Mouse (Mus musculus) stomach, embryonic 15.5 days (tissue): ENCODE results near the gene Adipoq. TPM values are rescaled to one million over a fixed set of nuclear protein-coding genes. Genes with fewer than 3 reads are reported as not detected.
"Not testable (repeated sequence)": the region's sequence is repeated elsewhere in the genome, so short reads cannot be mapped to it uniquely, and the experiment has no call there.

Source experiments
- ATAC-seq: fragments of 200-750 bp; cut with Nextera tagmentation; 2 replicates; pipeline ENCODE4 v1.8.0; 2017; ENCODE audit warnings: low read depth, moderate number of reproducible peaks, moderate TSS enrichment; ENCODE audit not compliant: insufficient read depth, low FRiP score
- H3K27ac ChIP-seq: fragments of 300-500 bp; sonication (generic); 2 replicates; pipeline ENCODE4 v1.5.1; 2015; ENCODE audit warnings: mild to moderate bottlenecking, inconsistent platforms
- H3K27me3 ChIP-seq: fragments of 300-500 bp; sonication (generic); replicated peaks from 2 replicates; pipeline ENCODE4 v1.6.1; 2015; ENCODE audit warnings: inconsistent platforms
- H3K36me3 ChIP-seq: fragments of 300-500 bp; sonication (generic); 2 replicates; pipeline ENCODE4 v1.6.1; 2015; ENCODE audit warnings: inconsistent platforms
- H3K4me1 ChIP-seq: fragments of 300-500 bp; sonication (generic); 2 replicates; pipeline ENCODE4 v1.6.1; 2015; ENCODE audit warnings: inconsistent platforms
- H3K4me2 ChIP-seq: fragments of 300-500 bp; sonication (generic); 2 replicates; pipeline ENCODE4 v1.6.1; 2015; ENCODE audit warnings: mild to moderate bottlenecking, inconsistent platforms
- H3K4me3 ChIP-seq: fragments of 300-500 bp; sonication (generic); replicated peaks from 2 replicates; pipeline ENCODE4 v1.5.1; 2015; ENCODE audit warnings: inconsistent platforms
- H3K9ac ChIP-seq: fragments of 300-500 bp; sonication (generic); 2 replicates; pipeline ENCODE4 v1.6.1; 2015; ENCODE audit warnings: inconsistent platforms
- H3K9me3 ChIP-seq: fragments of 300-500 bp; sonication (generic); 2 replicates; pipeline ENCODE4 v1.6.1; 2016; ENCODE audit warnings: inconsistent platforms
- WGBS: fragments of 180-500 bp; shearing (Covaris S2); methylation state at CpG from one replicate; pipeline ENCODE4 v1.1.7; 2015; 5-methylcytosine and 5-hydroxymethylcytosine counted together
- polyA plus RNA-seq: library from polyadenylated mRNA; unstranded; fragments of >200 nt; fragmentation: Nextera tagmentation; extraction: Ambion mirVana; gene quantifications from 2 replicates; pipeline ENCODE4 v1.2.1, GENCODE M21; 2015

Gene Adipoq
- polyA plus RNA-seq, 1 experiment from 2014 or later = not detected

- no peaks in the 10 kb centered on the region for H3K27me3 ChIP-seq
- 88% methylated on average over 3 of the region's 3 CpGs for WGBS
- no peak for ATAC-seq
Observed at GRCm38 (mm10) chr16:23170813-23171212, 24.5 kb downstream of the Adipoq start.

GRCm38 (mm10) chr16:23173904-23174303, 27.6 kb downstream of the Adipoq start:
- Histone ChIP-seq H3K4me3 (no peak overlapping the region), H3K36me3 (no peaks in the 10 kb centered on the region), H3K27ac (no peak overlapping the region), H3K27me3 (no peaks in the 10 kb centered on the region), H3K4me2 (no peak overlapping the region), H3K4me1 (no peaks in the 10 kb centered on the region), H3K9ac (no peak overlapping the region), H3K9me3 (no peaks in the 10 kb centered on the region)
- ATAC-seq = no peak
- WGBS = 81% methylated on average over 5 of the region's 5 CpGs

More at GRCm38 (mm10) chr16:23170813-23171212, 24.5 kb downstream of the Adipoq start:
- no peaks in the 10 kb centered on the region for H3K36me3 ChIP-seq
- no peaks in the 10 kb centered on the region for H3K4me1 ChIP-seq
- H3K4me3 ChIP-seq = no peak overlapping the region
- no peaks in the 10 kb centered on the region for H3K9me3 ChIP-seq
- no peak overlapping the region for H3K9ac ChIP-seq
- H3K27ac ChIP-seq = no peak overlapping the region
- no peak overlapping the region for H3K4me2 ChIP-seq

GRCm38 (mm10) chr16:23174855-23175254, 28.5 kb downstream of the Adipoq start:
- no peak for ATAC-seq
- no peak overlapping the region for H3K27ac ChIP-seq
- no peaks in the 10 kb centered on the region for H3K27me3 ChIP-seq
- no peak overlapping the region for H3K4me3 ChIP-seq
- H3K4me1 ChIP-seq = no peaks in the 10 kb centered on the region
- no peaks in the 10 kb centered on the region for H3K36me3 ChIP-seq
- no peak overlapping the region for H3K9ac ChIP-seq
- no peak overlapping the region for H3K4me2 ChIP-seq
- no peaks in the 10 kb centered on the region for H3K9me3 ChIP-seq
- 72% methylated on average over 5 of the region's 5 CpGs for WGBS

- Histone ChIP-seq H3K27me3 (no peaks in the 10 kb centered on the region), H3K4me3 (no peak overlapping the region), H3K27ac (no peak overlapping the region), H3K4me2 (no peak overlapping the region), H3K9me3 (no peaks in the 10 kb centered on the region), H3K9ac (no peak overlapping the region), H3K4me1 (no peaks in the 10 kb centered on the region), H3K36me3 (no peaks in the 10 kb centered on the region)
- 47% methylated on average over 3 of the region's 3 CpGs for WGBS
- ATAC-seq = no peak
Observed at GRCm38 (mm10) chr16:23175956-23176355, 29.6 kb downstream of the Adipoq start.

GRCm38 (mm10) chr16:23177856-23178255, 31.5 kb downstream of the Adipoq start:
- no peak for ATAC-seq
- Histone ChIP-seq H3K9me3 (no peaks in the 10 kb centered on the region), H3K27ac (no peak overlapping the region), H3K27me3 (no peaks in the 10 kb centered on the region), H3K9ac (no peak overlapping the region), H3K4me3 (no peak overlapping the region), H3K36me3 (no peaks in the 10 kb centered on the region), H3K4me2 (no peak overlapping the region), H3K4me1 (no peaks in the 10 kb centered on the region)
- 91% methylated on average over 2 of the region's 2 CpGs for WGBS

GRCm38 (mm10) chr16:23178796-23179195, 32.5 kb downstream of the Adipoq start:
- 89% methylated on average over 5 of the region's 5 CpGs for WGBS
- H3K4me2 ChIP-seq = no peak overlapping the region
- H3K36me3 ChIP-seq = no peaks in the 10 kb centered on the region
- no peak overlapping the region for H3K9ac ChIP-seq
- no peak for ATAC-seq
- H3K4me3 ChIP-seq = no peak overlapping the region
- H3K9me3 ChIP-seq = no peaks in the 10 kb centered on the region
- no peaks in the 10 kb centered on the region for H3K27me3 ChIP-seq
- H3K4me1 ChIP-seq = no peaks in the 10 kb centered on the region
- H3K27ac ChIP-seq = no peak overlapping the region

GRCm38 (mm10) chr16:23179436-23179835, 33.1 kb downstream of the Adipoq start:
- WGBS = 87% methylated on average over 18 of the region's 18 CpGs
- H3K9ac ChIP-seq, H3K27ac ChIP-seq, ATAC-seq, H3K4me2 ChIP-seq, H3K4me3 ChIP-seq, H3K9me3 ChIP-seq, H3K36me3 ChIP-seq, H3K4me1 ChIP-seq, H3K27me3 ChIP-seq: not testable (repeated sequence)

- Histone ChIP-seq H3K27me3 (no peaks in the 10 kb centered on the region), H3K9me3 (no peaks in the 10 kb centered on the region), H3K27ac (no peak overlapping the region), H3K9ac (no peak overlapping the region), H3K36me3 (no peaks in the 10 kb centered on the region), H3K4me2 (no peak overlapping the region), H3K4me1 (no peaks in the 10 kb centered on the region), H3K4me3 (no peak overlapping the region)
- ATAC-seq = no peak
- WGBS = 65% methylated on average over 4 of the region's 4 CpGs
Observed at GRCm38 (mm10) chr16:23181054-23181453, 34.7 kb downstream of the Adipoq start.

GRCm38 (mm10) chr16:23181487-23181886, 35.2 kb downstream of the Adipoq start:
- WGBS = 75% methylated on average over 3 of the region's 3 CpGs

GRCm38 (mm10) chr16:23181942-23182597, 35.7 kb downstream of the Adipoq start:
- H3K9ac ChIP-seq = no peak overlapping the region
- 63% methylated on average over 1 of the region's 1 CpGs for WGBS
- H3K4me2 ChIP-seq = no peak overlapping the region
- H3K4me1 ChIP-seq = no peaks in the 10 kb centered on the region
- no peaks in the 10 kb centered on the region for H3K36me3 ChIP-seq
- no peak for ATAC-seq
- H3K4me3 ChIP-seq = no peak overlapping the region
- no peak overlapping the region for H3K27ac ChIP-seq
- no peaks in the 10 kb centered on the region for H3K27me3 ChIP-seq
- H3K9me3 ChIP-seq = no peaks in the 10 kb centered on the region

More at GRCm38 (mm10) chr16:23181487-23181886, 35.2 kb downstream of the Adipoq start:
- Histone ChIP-seq H3K4me3 (no peak overlapping the region), H3K36me3 (no peaks in the 10 kb centered on the region), H3K9ac (no peak overlapping the region), H3K4me1 (no peaks in the 10 kb centered on the region), H3K27ac (no peak overlapping the region), H3K9me3 (no peaks in the 10 kb centered on the region), H3K4me2 (no peak overlapping the region), H3K27me3 (no peaks in the 10 kb centered on the region)
- no peak for ATAC-seq

- ATAC-seq = no peak
- Histone ChIP-seq H3K4me1 (no peaks in the 10 kb centered on the region), H3K27me3 (no peaks in the 10 kb centered on the region), H3K4me3 (no peak overlapping the region), H3K9me3 (no peaks in the 10 kb centered on the region), H3K36me3 (no peaks in the 10 kb centered on the region), H3K9ac (no peak overlapping the region), H3K27ac (no peak overlapping the region), H3K4me2 (no peak overlapping the region)
- 86% methylated on average over 2 of the region's 2 CpGs for WGBS
Observed at GRCm38 (mm10) chr16:23185824-23186223, 39.5 kb downstream of the Adipoq start.

- Histone ChIP-seq H3K36me3 (no peaks in the 10 kb centered on the region), H3K9me3 (no peaks in the 10 kb centered on the region), H3K4me1 (no peaks in the 10 kb centered on the region), H3K27me3 (no peaks in the 10 kb centered on the region), H3K27ac (no peak overlapping the region), H3K4me2 (no peak overlapping the region), H3K4me3 (no peak overlapping the region), H3K9ac (no peak overlapping the region)
- no peak for ATAC-seq
- 53% methylated on average over 4 of the region's 4 CpGs for WGBS
Observed at GRCm38 (mm10) chr16:23186418-23186817, 40.1 kb downstream of the Adipoq start.

GRCm38 (mm10) chr16:23187983-23188382, 41.6 kb downstream of the Adipoq start:
- no peaks in the 10 kb centered on the region for H3K36me3 ChIP-seq
- H3K9me3 ChIP-seq = no peaks in the 10 kb centered on the region
- no peak overlapping the region for H3K27ac ChIP-seq
- H3K27me3 ChIP-seq = no peaks in the 10 kb centered on the region
- ATAC-seq = no peak
- H3K4me1 ChIP-seq = no peaks in the 10 kb centered on the region
- no peak overlapping the region for H3K4me3 ChIP-seq
- H3K4me2 ChIP-seq = no peak overlapping the region
- no peak overlapping the region for H3K9ac ChIP-seq
- 75% methylated on average over 7 of the region's 7 CpGs for WGBS
